ENCODE assay signal across 9 mouse cellular contexts in genomic region chr4:126109613-126110373, GRCm38 (mm10). TPM values are rescaled to one million over a fixed set of nuclear protein-coding genes. Genes with fewer than 3 reads are reported as not detected.
DNase-seq lines count a peak whose midpoint lies in the region; ATAC-seq and TF ChIP-seq lines count a peak whose summit lies in the region.
"Had no signal": no experiment of that assay in that cellular context is flagged by ENCODE, and none has a peak within 500 bp of the region (broad histone marks: within the 10 kb centered on the region; RNA-seq: fewer than 3 reads in every experiment).

No protein-coding gene starts in this region.

- no peaks in the 10 kb centered on the region for H3K27me3 ChIP-seq in hindbrain, embryonic 12.5 days
- no peaks in the 10 kb centered on the region for H3K27me3 ChIP-seq in midbrain, embryonic 11.5 days (ENCODE audit: control insufficient read depth, insufficient read depth, low read length)

- intact Hi-C loops in left cerebral cortex, adult 2 months (cut with DNase I): no loop called here

- peak overlapping the region; percentile 90 for H3K27ac ChIP-seq in left cerebral cortex, adult 2 months
- H3K27ac ChIP-seq in hindbrain, embryonic 12.5 days: peak overlapping the region; percentile 75
- no peak overlapping the region for H3K27ac ChIP-seq in midbrain, embryonic 11.5 days (ENCODE audit: low read depth, low read length)

- no peaks in the 10 kb centered on the region for H3K9me3 ChIP-seq in hindbrain, embryonic 12.5 days (replicated peaks)
- no peaks in the 10 kb centered on the region for H3K9me3 ChIP-seq in midbrain, embryonic 11.5 days (ENCODE audit: control insufficient read depth, low read length)

- H3K36me3 ChIP-seq in hindbrain, embryonic 12.5 days: no peaks in the 10 kb centered on the region
- no peaks in the 10 kb centered on the region for H3K36me3 ChIP-seq in midbrain, embryonic 11.5 days (ENCODE audit: control insufficient read depth, insufficient read depth, low read length)

- no peak for TF ChIP-seq CTCF in left cerebral cortex, adult 2 months (IDR thresholded peaks at IDR 0.05)

- H3K4me3 ChIP-seq in left cerebral cortex, adult 2 months: no peak overlapping the region
- H3K4me3 ChIP-seq in hindbrain, embryonic 12.5 days: no peak overlapping the region
- H3K4me3 ChIP-seq in midbrain, embryonic 11.5 days (ENCODE audit: low read depth, low read length): no peak overlapping the region

- DNase-seq in left cerebral cortex, adult 2 months (ENCODE audit: extremely low spot score in 1 of 2, low spot score in 2 of 2): no peak
- DNase-seq in left cerebral cortex, adult 18-20 months (ENCODE audit: low spot score in 2 of 2): no peak
- peak; percentile 61 for DNase-seq in adrenal gland, postnatal 10 days
- peak; percentile 81 for DNase-seq in midbrain, embryonic 11.5 days (ENCODE audit: low spot score, missing footprints)
- no peak for DNase-seq in cerebellum, adult 11 months
- DNase-seq in layer of hippocampus, adult 9-10 months (ENCODE audit: low spot score): no peak
- DNase-seq in spleen, postnatal 36 days (ENCODE audit: low spot score in 2 of 2): no peak

- peak overlapping the region; percentile 9 for H3K4me2 ChIP-seq in hindbrain, embryonic 12.5 days (replicated peaks)
- H3K4me2 ChIP-seq in midbrain, embryonic 11.5 days: no peak overlapping the region

- 78% methylated on average over 10 of the region's 10 CpGs for WGBS in hindbrain, embryonic 12.5 days
- WGBS in midbrain, embryonic 11.5 days: 80% methylated on average over 10 of the region's 10 CpGs

- H3K9ac ChIP-seq in hindbrain, embryonic 12.5 days: 0 out of 2 replicates have a peak overlapping the region, but pooled peaks have one; percentile 33
- no peak overlapping the region for H3K9ac ChIP-seq in midbrain, embryonic 11.5 days (ENCODE audit: low read length)

- no peak for ATAC-seq in hindbrain, embryonic 12.5 days (ENCODE audit: low FRiP score)
- ATAC-seq in midbrain, embryonic 11.5 days (ENCODE audit: low FRiP score): no peak

- H3K4me1 ChIP-seq in hindbrain, embryonic 12.5 days: peaks cover 61% of the 10 kb centered on the region
- H3K4me1 ChIP-seq in midbrain, embryonic 11.5 days (ENCODE audit: control insufficient read depth, insufficient read depth, low read length): peaks cover 28% of the 10 kb centered on the region

RNA-seq across cellular contexts. Expression of gene Stk40, which starts 6.0 kb away (rescaled TPM):
- 10 to 100 TPM; 39.8 to 56.4 TPM for total RNA-seq in left cerebral cortex, adult 2 months (2021)
- total RNA-seq in left cerebral cortex, adult 18-20 months (2021): 10 to 100 TPM; 43.5 to 48.3 TPM
- total RNA-seq in adrenal gland, postnatal 10 days (2021): 10 to 100 TPM; 48.4 to 53.0 TPM
- 49.4 and 51.0 TPM in 2 replicates for polyA plus RNA-seq in hindbrain, embryonic 12.5 days (2016; fragmentation: Nextera tagmentation; extraction: Ambion mirVana)
- polyA plus RNA-seq in midbrain, embryonic 11.5 days (2014; fragmentation: Nextera tagmentation; extraction: Ambion mirVana): 20.8 and 25.4 TPM in 2 replicates

RNA-seq across cellular contexts. Expression of gene Lsm10, which starts 13.4 kb away (rescaled TPM):
- 10 to 100 TPM; 11.3 to 14.4 TPM for total RNA-seq in left cerebral cortex, adult 2 months (2021)
- total RNA-seq in left cerebral cortex, adult 18-20 months (2021): 10 to 100 TPM; 12.2 to 17.6 TPM
- 10 to 100 TPM; 18.2 to 23.2 TPM for total RNA-seq in adrenal gland, postnatal 10 days (2021)
- polyA plus RNA-seq in hindbrain, embryonic 12.5 days (2016; fragmentation: Nextera tagmentation; extraction: Ambion mirVana): 37.7 and 39.6 TPM in 2 replicates
- 40.8 and 45.7 TPM in 2 replicates for polyA plus RNA-seq in midbrain, embryonic 11.5 days (2014; fragmentation: Nextera tagmentation; extraction: Ambion mirVana)

RNA-seq across cellular contexts. Expression of gene Eva1b, which starts 37.8 kb away (rescaled TPM):
- total RNA-seq in left cerebral cortex, adult 2 months (2021): 1 to 10 TPM; 3.1 to 3.8 TPM
- 1 to 10 TPM; 2.4 to 2.9 TPM for total RNA-seq in left cerebral cortex, adult 18-20 months (2021)
- total RNA-seq in adrenal gland, postnatal 10 days (2021): 10 to 100 TPM; 36.3 to 41.2 TPM
- 35.4 and 40.0 TPM in 2 replicates for polyA plus RNA-seq in hindbrain, embryonic 12.5 days (2016; fragmentation: Nextera tagmentation; extraction: Ambion mirVana)
- polyA plus RNA-seq in midbrain, embryonic 11.5 days (2014; fragmentation: Nextera tagmentation; extraction: Ambion mirVana): 22.4 and 24.8 TPM in 2 replicates

RNA-seq across cellular contexts. Expression of gene Oscp1, which starts 51.4 kb away (rescaled TPM):
- total RNA-seq in left cerebral cortex, adult 2 months (2021): 10 to 100 TPM; 49.2 to 57.1 TPM
- total RNA-seq in left cerebral cortex, adult 18-20 months (2021): 10 to 100 TPM; 54.5 TPM
- total RNA-seq in adrenal gland, postnatal 10 days (2021): 10 to 100 TPM in 1 of 2 experiments, 1 to 10 TPM in 1; 8.2 to 11.2 TPM
- 23.5 and 25.0 TPM in 2 replicates for polyA plus RNA-seq in hindbrain, embryonic 12.5 days (2016; fragmentation: Nextera tagmentation; extraction: Ambion mirVana)
- 22.5 and 25.9 TPM in 2 replicates for polyA plus RNA-seq in midbrain, embryonic 11.5 days (2014; fragmentation: Nextera tagmentation; extraction: Ambion mirVana)

RNA-seq across cellular contexts. Expression of gene Sh3d21, which starts 53.5 kb away (rescaled TPM):
- 1 to 10 TPM in 1 of 2 experiments, under 1 TPM in 1; 0.86 to 1.1 TPM for total RNA-seq in left cerebral cortex, adult 2 months (2021)
- total RNA-seq in left cerebral cortex, adult 18-20 months (2021): under 1 TPM; 0.59 to 0.77 TPM
- 1 to 10 TPM; 3.3 to 3.9 TPM for total RNA-seq in adrenal gland, postnatal 10 days (2021)
- polyA plus RNA-seq in hindbrain, embryonic 12.5 days (2016; fragmentation: Nextera tagmentation; extraction: Ambion mirVana): 3.7 and 5.3 TPM in 2 replicates
- polyA plus RNA-seq in midbrain, embryonic 11.5 days (2014; fragmentation: Nextera tagmentation; extraction: Ambion mirVana): 1.4 TPM in 2 replicates
- total RNA-seq: common myeloid progenitor, adult 5-6 weeks had no signal

Comparison
In these comparisons a context has a peak if more than half of its experiments do, and no peak if none do; other contexts are left out.
1. DNase-seq: peak in adrenal gland, postnatal 10 days (single experiment) and midbrain, embryonic 11.5 days (single experiment); none in left cerebral cortex, adult 2 months (0 of 2), left cerebral cortex, adult 18-20 months (0 of 2), cerebellum, adult 11 months (single experiment), layer of hippocampus, adult 9-10 months (single experiment) and spleen, postnatal 36 days (0 of 2).
2. RNA of gene Eva1b, which starts 37.8 kb away (total RNA-seq): 36.3 to 41.2 TPM in adrenal gland, postnatal 10 days; 3.1 to 3.8 TPM in left cerebral cortex, adult 2 months and 2.4 to 2.9 TPM in left cerebral cortex, adult 18-20 months; every median in the first group is over 4 times any median in the second.